Mouse (Mus musculus): ENCODE measurements around the gene Katnbl1.

DNA sequence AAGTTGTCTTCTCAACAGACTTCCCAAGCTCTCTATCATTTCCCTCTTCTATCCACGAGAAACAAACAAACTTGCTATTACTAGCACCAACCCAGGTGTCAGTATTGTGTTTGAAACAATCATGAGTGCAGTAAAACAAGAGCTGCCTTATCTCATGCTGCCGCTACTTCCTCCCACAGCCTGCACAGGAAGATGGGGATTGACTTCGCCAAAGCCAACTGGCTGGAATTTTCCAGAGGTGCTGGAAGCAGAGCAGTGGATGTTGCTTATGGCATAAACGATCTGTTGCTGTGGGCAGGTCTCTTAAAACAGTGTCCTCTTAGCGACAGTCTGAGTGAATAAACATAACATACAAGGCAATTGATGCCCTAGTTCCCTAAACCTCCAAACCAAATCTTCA, 4.4 kb upstream of the Katnbl1 start:
- TF ChIP-seq CTCF (IDR thresholded peaks at IDR 0.05; ENCODE audit: extremely low read depth, insufficient read depth, insufficient read length, insufficient replicate concordance), result no peak
- TF ChIP-seq POLR2A (IDR thresholded peaks at IDR 0.05; ENCODE audit: low read depth, low read length), result no peak

Measured in spleen, adult 2 months (tissue).